Mouse (Mus musculus): ENCODE measurements around the gene Kcnk10. TPM values are rescaled to one million over a fixed set of nuclear protein-coding genes. Genes with fewer than 3 reads are reported as not detected.

Gene Kcnk10
- total and polyA plus RNA-seq, 2 experiments from 2014 or later = 31.5 to 39.9 TPM

DNA sequence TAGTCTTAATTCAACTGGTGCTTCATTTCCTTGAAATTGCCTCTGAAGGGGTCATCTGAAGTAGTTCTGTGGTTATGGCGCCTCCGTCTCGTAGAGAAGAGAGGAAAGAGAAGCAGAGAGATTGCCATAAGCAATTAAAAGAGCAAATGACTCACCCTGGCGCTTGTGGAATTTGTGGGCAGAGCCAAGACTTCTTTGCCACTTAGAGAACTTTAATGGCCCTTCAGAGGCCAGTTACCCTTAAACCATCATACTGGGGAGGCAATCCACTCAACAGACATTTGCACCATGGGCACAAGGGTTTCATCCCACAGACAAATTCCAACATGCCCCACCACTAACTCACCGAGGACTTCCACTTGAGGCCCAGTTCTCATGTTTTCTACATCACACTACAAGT is 41.4 kb downstream of the Kcnk10 start:
- Histone ChIP-seq H3K36me3 (ENCODE audit: insufficient read depth, low read length) (no peaks in the 10 kb centered on the region), H3K4me1 (ENCODE audit: insufficient read depth, low read length) (no peaks in the 10 kb centered on the region), H3K4me2 (ENCODE audit: low read depth, low read length) (no peak overlapping the region), H3K9ac (replicated peaks; ENCODE audit: low read length) (no peak overlapping the region), H3K4me3 (ENCODE audit: low read length) (no peak overlapping the region), H3K9me3 (ENCODE audit: low read length) (no peaks in the 10 kb centered on the region), H3K27ac (no peak overlapping the region), H3K27me3 (ENCODE audit: insufficient read depth, low read length) (no peaks in the 10 kb centered on the region)
- 84% methylated on average over 5 of the region's 5 CpGs for WGBS
- TF ChIP-seq CTCF (IDR thresholded peaks at IDR 0.05; ENCODE audit: low read depth) = no peak
- ATAC-seq (no peak), DNase-seq (ENCODE audit: low spot score) (no peak)

DNA sequence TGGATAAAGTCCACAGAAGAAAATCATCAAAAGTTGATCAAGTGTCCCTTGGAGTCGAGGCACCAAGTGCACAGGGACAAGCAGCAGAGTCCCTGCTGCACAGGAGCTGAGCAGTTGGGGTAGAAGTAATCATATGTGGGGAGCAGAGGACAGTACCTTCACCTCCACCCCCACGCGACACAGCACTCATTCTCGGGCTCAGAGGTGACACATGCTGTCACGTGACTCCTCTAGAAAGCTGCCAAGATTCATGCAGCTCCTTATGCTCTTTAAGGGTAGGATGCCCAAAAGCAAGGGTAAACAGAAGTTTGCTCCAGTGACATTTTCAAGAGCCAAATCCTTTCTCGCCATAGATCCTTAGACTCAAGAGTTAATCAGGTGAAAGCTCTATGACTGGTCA is 42.1 kb downstream of the Kcnk10 start:
- DNase-seq (ENCODE audit: low spot score) = no peak

DNA sequence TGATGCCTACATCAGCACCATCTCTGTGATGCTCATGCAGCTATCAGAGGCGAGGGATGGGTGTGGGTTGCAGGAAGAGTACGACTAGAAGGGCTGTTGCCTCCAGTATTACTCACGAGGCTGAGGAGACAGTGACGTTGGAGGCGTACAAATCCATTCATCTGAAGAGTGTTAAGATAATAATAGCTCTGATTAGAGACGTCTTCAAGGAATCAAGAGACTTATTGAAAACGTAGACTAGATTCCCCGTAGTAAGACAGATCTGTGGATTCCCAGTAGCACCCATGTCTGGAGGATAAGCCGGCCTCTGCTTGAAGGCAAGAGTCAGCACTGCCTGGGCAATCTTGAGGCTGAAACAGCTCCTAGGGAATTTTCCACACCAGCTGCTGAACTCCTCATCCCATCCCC is 42.6 kb downstream of the Kcnk10 start:
- no peak for DNase-seq (ENCODE audit: low spot score)
- no peaks in the 10 kb centered on the region for H3K27me3 ChIP-seq (ENCODE audit: insufficient read depth, low read length)
- ATAC-seq = no peak
- no peak overlapping the region for H3K4me3 ChIP-seq (ENCODE audit: low read length)
- H3K9ac ChIP-seq (replicated peaks; ENCODE audit: low read length) = no peak overlapping the region
- 80% methylated on average over 9 of the region's 9 CpGs for WGBS
- no peaks in the 10 kb centered on the region for H3K9me3 ChIP-seq (ENCODE audit: low read length)
- H3K27ac ChIP-seq = no peak overlapping the region
- H3K36me3 ChIP-seq (ENCODE audit: insufficient read depth, low read length) = no peaks in the 10 kb centered on the region
- no peaks in the 10 kb centered on the region for H3K4me1 ChIP-seq (ENCODE audit: insufficient read depth, low read length)
- TF ChIP-seq CTCF (IDR thresholded peaks at IDR 0.05; ENCODE audit: low read depth) = no peak
- H3K4me2 ChIP-seq (ENCODE audit: low read depth, low read length) = no peak overlapping the region

More for the DNA sequence above, 42.1 kb downstream of the Kcnk10 start:
- H3K4me2 ChIP-seq (ENCODE audit: low read depth, low read length) = no peak overlapping the region
- no peak overlapping the region for H3K4me3 ChIP-seq (ENCODE audit: low read length)
- no peak overlapping the region for H3K9ac ChIP-seq (replicated peaks; ENCODE audit: low read length)
- no peaks in the 10 kb centered on the region for H3K27me3 ChIP-seq (ENCODE audit: insufficient read depth, low read length)
- no peak for TF ChIP-seq CTCF (IDR thresholded peaks at IDR 0.05; ENCODE audit: low read depth)
- H3K27ac ChIP-seq = no peak overlapping the region
- H3K36me3 ChIP-seq (ENCODE audit: insufficient read depth, low read length) = no peaks in the 10 kb centered on the region
- H3K9me3 ChIP-seq (ENCODE audit: low read length) = no peaks in the 10 kb centered on the region
- 86% methylated on average over 6 of the region's 6 CpGs for WGBS
- H3K4me1 ChIP-seq (ENCODE audit: insufficient read depth, low read length) = no peaks in the 10 kb centered on the region
- ATAC-seq = peak; percentile 29; the same call in 1 of the 2 replicates

DNA sequence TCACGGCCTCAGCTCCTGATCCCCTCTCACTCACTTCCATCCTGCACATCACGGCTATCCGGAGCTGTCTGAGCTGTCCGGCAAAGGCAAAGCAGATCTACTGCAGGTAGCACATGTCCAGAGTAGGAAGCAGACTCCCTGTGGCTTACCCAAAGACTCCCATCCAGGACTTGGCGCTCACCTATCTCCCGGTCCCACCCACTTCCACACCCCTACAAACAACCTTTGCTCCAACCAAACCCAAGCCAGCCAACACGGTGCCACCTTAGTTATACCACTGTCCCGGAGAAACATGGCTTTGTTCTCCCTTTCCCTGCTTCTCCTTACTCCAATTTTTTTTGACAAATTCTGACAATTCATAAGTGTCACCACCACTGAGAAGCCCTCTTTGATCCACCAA is 49.5 kb downstream of the Kcnk10 start:
- H3K36me3 ChIP-seq (ENCODE audit: insufficient read depth, low read length) = no peaks in the 10 kb centered on the region
- H3K9me3 ChIP-seq (ENCODE audit: low read length) = no peaks in the 10 kb centered on the region
- no peak overlapping the region for H3K9ac ChIP-seq (replicated peaks; ENCODE audit: low read length)
- DNase-seq (ENCODE audit: low spot score) (no peak), ATAC-seq (no peak)
- no peak overlapping the region for H3K4me3 ChIP-seq (ENCODE audit: low read length)
- 98% methylated on average over 8 of the region's 8 CpGs for WGBS
- no peak for TF ChIP-seq CTCF (IDR thresholded peaks at IDR 0.05; ENCODE audit: low read depth)
- H3K4me1 ChIP-seq (ENCODE audit: insufficient read depth, low read length) = peaks cover 5% of the 10 kb centered on the region; the same call in 1 of the 2 replicates
- H3K4me2 ChIP-seq (ENCODE audit: low read depth, low read length) = no peak overlapping the region
- H3K27me3 ChIP-seq (ENCODE audit: insufficient read depth, low read length) = no peaks in the 10 kb centered on the region
- H3K27ac ChIP-seq = no peak overlapping the region

DNA sequence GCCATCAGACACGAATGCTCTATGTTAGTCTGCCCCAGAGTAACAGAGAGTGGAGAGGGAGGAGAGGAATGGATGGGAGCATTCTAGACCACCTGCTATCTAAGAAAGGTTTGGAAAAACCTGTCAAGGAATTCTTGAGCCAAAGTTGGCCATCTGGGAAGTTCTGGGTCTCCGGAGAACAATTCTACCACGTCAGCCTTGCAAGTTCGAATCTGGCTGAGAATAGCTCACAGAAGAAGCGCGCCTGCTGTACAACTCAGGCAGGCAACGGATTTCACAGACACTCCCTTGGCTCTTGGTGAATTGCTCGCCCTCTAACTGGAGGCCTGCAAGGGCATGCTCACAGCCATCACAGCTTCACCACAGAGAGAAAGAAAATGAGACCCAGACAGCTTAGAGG is 52.7 kb downstream of the Kcnk10 start:
- Histone ChIP-seq H3K4me1 (ENCODE audit: insufficient read depth, low read length) (peaks cover 7% of the 10 kb centered on the region; the same call in 1 of the 2 replicates), H3K27me3 (ENCODE audit: insufficient read depth, low read length) (no peaks in the 10 kb centered on the region), H3K36me3 (ENCODE audit: insufficient read depth, low read length) (no peaks in the 10 kb centered on the region), H3K27ac (peak overlapping the region; percentile 38), H3K4me2 (ENCODE audit: low read depth, low read length) (no peak overlapping the region), H3K4me3 (ENCODE audit: low read length) (no peak overlapping the region), H3K9ac (replicated peaks; ENCODE audit: low read length) (no peak overlapping the region), H3K9me3 (ENCODE audit: low read length) (no peaks in the 10 kb centered on the region)
- DNase-seq (ENCODE audit: low spot score) (no peak), ATAC-seq (no peak)
- no peak for TF ChIP-seq CTCF (IDR thresholded peaks at IDR 0.05; ENCODE audit: low read depth)
- WGBS = 76% methylated on average over 8 of the region's 8 CpGs

DNA sequence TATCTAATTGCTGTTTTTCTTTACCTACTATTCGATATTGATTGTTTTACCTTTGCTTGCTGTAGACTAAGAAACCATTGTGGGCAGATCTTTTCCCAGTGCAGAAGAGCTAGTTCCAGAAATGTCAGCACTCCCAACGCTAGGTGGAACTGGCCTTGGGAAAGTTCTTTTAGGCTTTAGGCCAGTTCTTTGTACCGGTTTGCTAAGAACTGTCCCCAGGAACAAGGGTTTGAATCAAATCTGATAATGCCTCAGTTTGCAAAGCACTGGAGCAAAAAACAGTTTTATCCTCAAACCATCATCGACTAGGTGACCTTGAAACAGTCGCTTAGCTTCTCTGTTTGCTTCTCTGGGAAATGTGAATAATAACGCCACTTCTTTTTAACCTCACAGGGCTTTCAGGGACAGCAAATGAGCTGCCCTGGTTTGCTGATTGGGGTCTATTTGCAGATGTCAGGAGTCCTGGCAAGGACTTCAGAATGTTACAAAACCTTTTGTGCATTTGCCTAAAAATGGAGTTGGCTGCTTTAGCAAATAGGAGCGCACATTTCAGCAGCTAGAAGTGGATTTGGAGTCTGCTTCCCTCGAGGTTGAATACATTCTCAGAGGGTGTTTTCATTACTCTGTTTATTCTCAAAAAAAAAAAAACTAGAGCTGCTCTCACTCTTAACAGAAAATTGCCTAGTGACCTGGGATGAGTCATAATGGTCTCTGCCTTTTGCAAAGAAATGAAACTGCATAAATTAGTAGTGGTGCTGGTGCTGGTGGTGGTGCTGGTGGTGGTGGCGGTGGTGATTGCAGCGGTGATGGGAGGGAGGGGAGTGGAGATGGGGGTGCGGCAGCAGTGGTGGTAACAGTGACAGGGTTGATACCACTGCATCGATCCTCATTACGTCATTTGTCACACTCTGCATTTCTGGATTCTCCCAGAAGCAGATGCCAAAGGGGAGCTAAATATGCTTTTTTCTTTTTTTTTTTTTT is 53.5 kb downstream of the Kcnk10 start:
- Histone ChIP-seq H3K4me1 (ENCODE audit: insufficient read depth, low read length) (peaks cover 7% of the 10 kb centered on the region; the same call in 1 of the 2 replicates), H3K4me3 (ENCODE audit: low read length) (no peak overlapping the region), H3K9ac (replicated peaks; ENCODE audit: low read length) (no peak overlapping the region), H3K4me2 (ENCODE audit: low read depth, low read length) (no peak overlapping the region), H3K9me3 (ENCODE audit: low read length) (no peaks in the 10 kb centered on the region), H3K27me3 (ENCODE audit: insufficient read depth, low read length) (no peaks in the 10 kb centered on the region), H3K36me3 (ENCODE audit: insufficient read depth, low read length) (no peaks in the 10 kb centered on the region), H3K27ac (peak overlapping the region; percentile 38; the same call in 1 of the 2 replicates)
- no peak for TF ChIP-seq CTCF (IDR thresholded peaks at IDR 0.05; ENCODE audit: low read depth)
- DNase-seq (ENCODE audit: low spot score) (peak; percentile 37), ATAC-seq (0 out of 2 replicates have a peak, but pooled peaks have one; percentile 39)
- WGBS = 57% methylated on average over 13 of the region's 13 CpGs

DNA sequence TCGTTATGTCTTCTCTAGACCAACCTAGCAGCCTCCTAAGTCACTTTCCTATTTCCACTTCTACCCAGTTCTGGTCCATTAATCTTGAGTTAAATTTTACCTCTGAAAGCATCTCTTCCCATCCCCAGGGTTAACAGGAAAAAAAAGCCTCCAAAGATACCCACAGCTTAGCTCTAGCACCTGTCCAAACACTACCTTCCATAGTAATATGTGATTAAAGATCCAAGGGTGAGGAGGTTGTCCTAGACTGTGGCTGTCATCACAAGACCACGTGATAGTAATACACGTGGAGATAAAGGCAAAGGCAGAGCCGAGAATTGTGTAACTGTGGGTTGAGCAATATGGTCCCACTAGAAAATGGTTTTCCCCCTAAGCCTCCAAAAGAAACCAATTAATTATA is 56.8 kb downstream of the Kcnk10 start:
- ATAC-seq (no peak), DNase-seq (ENCODE audit: low spot score) (no peak)
- WGBS = 78% methylated on average over 4 of the region's 4 CpGs
- Histone ChIP-seq H3K4me2 (ENCODE audit: low read depth, low read length) (no peak overlapping the region), H3K4me1 (ENCODE audit: insufficient read depth, low read length) (peaks cover 7% of the 10 kb centered on the region; the same call in 1 of the 2 replicates), H3K9ac (replicated peaks; ENCODE audit: low read length) (no peak overlapping the region), H3K36me3 (ENCODE audit: insufficient read depth, low read length) (no peaks in the 10 kb centered on the region), H3K27ac (no peak overlapping the region), H3K4me3 (ENCODE audit: low read length) (no peak overlapping the region), H3K27me3 (ENCODE audit: insufficient read depth, low read length) (no peaks in the 10 kb centered on the region), H3K9me3 (ENCODE audit: low read length) (no peaks in the 10 kb centered on the region)
- TF ChIP-seq CTCF (IDR thresholded peaks at IDR 0.05; ENCODE audit: low read depth) = no peak
